Mouse (Mus musculus) CH12.LX (cell line): ENCODE measurements around the gene Esr1. TPM values are rescaled to one million over a fixed set of nuclear protein-coding genes. Genes with fewer than 3 reads are reported as not detected.

Experiments
- DNase-seq: peaks from one replicate; pipeline ENCODE4 v3.0.0-alpha.2; 2013; ENCODE audit errors: extremely low read depth
- H3K27ac ChIP-seq: 2 replicates; pipeline ENCODE4 v1.5.1; 2012; ENCODE audit warnings: low read depth, mild to moderate bottlenecking, control low read depth, moderate library complexity; ENCODE audit not compliant: insufficient read depth
- H3K27me3 ChIP-seq: replicated peaks from 2 replicates; pipeline ENCODE3; 2012; ENCODE audit warnings: inconsistent platforms
- H3K36me3 ChIP-seq, 2 experiments: replicated peaks in 1 of 2; 2 replicates each; pipeline versions ENCODE3 to v1.6.1; 2012; ENCODE audit warnings: inconsistent platforms in 1 of 2, low read length in 1 of 2, mild to moderate bottlenecking in 1 of 2, mixed read lengths in 1 of 2, moderate library complexity in 1 of 2; ENCODE audit not compliant: control insufficient read depth in 1 of 2, insufficient read depth in 1 of 2
- H3K4me1 ChIP-seq, 2 experiments: 2 replicates each; pipeline ENCODE4 v1.6.1; 2012; ENCODE audit warnings: inconsistent platforms in 1 of 2, moderate library complexity in 1 of 2; ENCODE audit not compliant: insufficient read depth in 2 of 2, control insufficient read depth in 1 of 2
- H3K4me2 ChIP-seq: 2 replicates; pipeline ENCODE4 v1.6.1; 2012; ENCODE audit warnings: low read depth, mild to moderate bottlenecking, control low read depth; ENCODE audit not compliant: poor library complexity, insufficient read depth, severe bottlenecking
- H3K4me3 ChIP-seq, 3 experiments: fragments of 150-350 bp in 1 of 3; sonication (generic) in 1 of 3; replicated peaks in 1 of 3; 2 replicates each; pipeline versions ENCODE3 to v1.5.1; 2011 to 2012; ENCODE audit warnings: low read depth in 2 of 3, low read length in 2 of 3, mild to moderate bottlenecking in 2 of 3, moderate library complexity in 2 of 3, control low read depth in 1 of 3, improper control_type of control experiment in 1 of 3, inconsistent platforms in 1 of 3, mixed read lengths in 1 of 3; ENCODE audit not compliant: poor library complexity in 1 of 3
- H3K79me2 ChIP-seq: replicated peaks from 2 replicates; pipeline ENCODE4 v1.6.1; 2012; ENCODE audit warnings: mild to moderate bottlenecking, moderate library complexity; ENCODE audit not compliant: control insufficient read depth, poor library complexity, insufficient read depth, severe bottlenecking; ENCODE audit errors: extremely low read depth
- H3K9ac ChIP-seq: 2 replicates; pipeline ENCODE4 v1.6.1; 2012; ENCODE audit warnings: low read depth, mild to moderate bottlenecking, control low read depth, moderate library complexity; ENCODE audit not compliant: insufficient read depth
- H3K9me3 ChIP-seq: replicated peaks from 2 replicates; pipeline ENCODE3; 2012; ENCODE audit warnings: low read length, inconsistent platforms, mixed read lengths
- BHLHE40 ChIP-seq: IDR thresholded peaks from 2 replicates; pipeline ENCODE4 v1.6.1; 2011; ENCODE audit warnings: mild to moderate bottlenecking, low read depth, low read length, improper control_type of control experiment
- CHD2 ChIP-seq: IDR thresholded peaks from 2 replicates; pipeline ENCODE4 v1.6.1; 2011; ENCODE audit warnings: low read length, improper control_type of control experiment
- CTCF ChIP-seq, 2 experiments: IDR thresholded peaks in 1 of 2; conservative IDR thresholded peaks in 1 of 2; 2 replicates each; pipeline ENCODE4 v1.5.1; 2011 to 2012; ENCODE audit warnings: low read depth in 2 of 2, low read length in 2 of 2, improper control_type of control experiment in 1 of 2, inconsistent platforms in 1 of 2, mild to moderate bottlenecking in 1 of 2, moderate library complexity in 1 of 2
- ETS1 ChIP-seq: conservative IDR thresholded peaks from 2 replicates; pipeline ENCODE4 v1.6.1; 2012; ENCODE audit warnings: low read depth, mild to moderate bottlenecking, inconsistent platforms, low read length, improper control_type of control experiment, moderate library complexity
- GABPA ChIP-seq: IDR thresholded peaks from 2 replicates; pipeline ENCODE4 v1.6.1; 2012; ENCODE audit warnings: low read depth, low read length, improper control_type of control experiment, inconsistent platforms; ENCODE audit not compliant: insufficient replicate concordance
- HCFC1 ChIP-seq: IDR thresholded peaks from 2 replicates; pipeline ENCODE4 v1.6.1; 2012; ENCODE audit warnings: low read depth, mild to moderate bottlenecking, inconsistent platforms, low read length, improper control_type of control experiment
- JUN ChIP-seq: IDR thresholded peaks from 2 replicates; pipeline ENCODE4 v1.6.1; 2011; ENCODE audit warnings: low read depth, mild to moderate bottlenecking, low read length, improper control_type of control experiment, moderate library complexity; ENCODE audit not compliant: insufficient read depth
- JUND ChIP-seq: conservative IDR thresholded peaks from 2 replicates; pipeline ENCODE4 v1.6.1; 2011; ENCODE audit warnings: low read depth, low read length, improper control_type of control experiment
- MAX ChIP-seq: IDR thresholded peaks from 2 replicates; pipeline ENCODE4 v1.6.1; 2011; ENCODE audit warnings: low read length, improper control_type of control experiment
- MEF2A ChIP-seq: IDR thresholded peaks from 2 replicates; pipeline ENCODE4 v1.6.1; 2014; ENCODE audit warnings: low read depth, mild to moderate bottlenecking, inconsistent platforms, low read length, improper control_type of control experiment, borderline replicate concordance
- MYC ChIP-seq: IDR thresholded peaks from 2 replicates; pipeline ENCODE4 v1.6.1; 2011; ENCODE audit warnings: low read depth, mild to moderate bottlenecking, improper control_type of control experiment, low read length
- NELFE ChIP-seq: IDR thresholded peaks from 2 replicates; pipeline ENCODE4 v1.6.1; 2011; ENCODE audit warnings: low read depth, low read length, improper control_type of control experiment
- NRF1 ChIP-seq: IDR thresholded peaks from 2 replicates; pipeline ENCODE4 v1.6.1; 2014; ENCODE audit warnings: low read depth, mild to moderate bottlenecking, inconsistent platforms, low read length, improper control_type of control experiment, moderate library complexity
- PAX5 ChIP-seq: IDR thresholded peaks from 2 replicates; pipeline ENCODE4 v1.6.1; 2012; ENCODE audit warnings: low read length, inconsistent platforms, mixed read lengths
- POLR2A ChIP-seq: IDR thresholded peaks from 2 replicates; pipeline ENCODE4 v1.6.1; 2011; ENCODE audit warnings: low read depth, mild to moderate bottlenecking, improper control_type of control experiment, low read length
- RAD21 ChIP-seq: IDR thresholded peaks from 2 replicates; pipeline ENCODE4 v1.6.1; 2011; ENCODE audit warnings: low read depth, mild to moderate bottlenecking, low read length, improper control_type of control experiment, moderate library complexity
- SIN3A ChIP-seq: IDR thresholded peaks from 2 replicates; pipeline ENCODE4 v1.6.1; 2012; ENCODE audit warnings: low read length, improper control_type of control experiment, inconsistent platforms
- SMC3 ChIP-seq: IDR thresholded peaks from 2 replicates; pipeline ENCODE4 v1.6.1; 2011; ENCODE audit warnings: low read depth, low read length, improper control_type of control experiment
- TCF12 ChIP-seq: IDR thresholded peaks from 2 replicates; pipeline ENCODE4 v1.6.1; 2014; ENCODE audit warnings: low read depth, mild to moderate bottlenecking, inconsistent platforms, low read length, improper control_type of control experiment
- ZKSCAN1 ChIP-seq: IDR thresholded peaks from 2 replicates; pipeline ENCODE4 v1.6.1; 2012; ENCODE audit warnings: low read depth, inconsistent platforms, low read length, improper control_type of control experiment, borderline replicate concordance
- dilution Hi-C: fragments of 300-500 bp; cut with MboI; formaldehyde crosslinking; loops from 2 replicates; pipeline ENCODE4 v1.14.3; 2020; ENCODE audit warnings: low sequenced_read_pairs; ENCODE audit not compliant: extremely low pct_unique_long_range_greater_than_20kb, extremely low pct_ligation_motif_present
- in situ Hi-C: fragments of 300-500 bp; cut with MboI; formaldehyde crosslinking; loops from 3 replicates; pipeline ENCODE4 v1.14.3; 2019; ENCODE audit warnings: low sequenced_read_pairs, low pct_ligation_motif_present, low pct_unique_long_range_greater_than_20kb, mixed read lengths
- polyA plus RNA-seq: library from polyadenylated mRNA; unstranded; fragments of >175 nt; gene quantifications from 2 replicates; pipeline ENCODE4 v1.2.1, GENCODE M21; 2012; ENCODE audit warnings: low read depth; ENCODE audit not compliant: insufficient read length
- total RNA-seq, 2 experiments: library from RNA; depleted of rRNA; stranded (reverse); fragments of 300-350 nt in 1 of 2; fragments of >200 nt in 1 of 2; gene quantifications; 2 replicates each; pipeline ENCODE4 v1.2.3; 2012 to 2014

Esr1 gene
- total and polyA plus RNA-seq, 3 experiments: 0.63 to 1.0 (median 0.64) TPM

DNA sequence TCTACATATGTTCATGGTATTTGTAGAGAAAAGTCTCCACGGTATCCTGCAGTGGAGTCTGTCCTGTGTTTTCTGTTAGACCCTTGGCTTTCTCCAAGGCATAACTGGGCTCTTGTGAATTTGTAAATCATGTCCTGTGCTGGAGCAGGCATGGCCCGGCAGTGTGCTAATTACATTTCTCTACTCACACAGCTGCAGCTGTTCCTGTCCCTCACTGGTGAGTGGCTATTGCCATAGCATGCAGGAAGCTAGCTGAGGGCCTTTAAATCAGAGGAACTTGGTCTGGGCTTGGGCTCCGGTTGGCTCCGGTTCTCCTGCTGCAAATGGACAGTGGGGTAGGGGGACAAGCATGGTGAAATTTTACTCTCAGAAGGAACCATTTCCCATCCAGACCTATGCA lies 226.7 kb downstream of the Esr1 start:
- DNase-seq: no peak
- H3K4me2 ChIP-seq: no peak overlapping the region
- H3K27me3 ChIP-seq: no peaks in the 10 kb centered on the region
- no peak overlapping the region for H3K4me3 ChIP-seq
- no peaks in the 10 kb centered on the region for H3K4me1 ChIP-seq
- no peak for TF ChIP-seq CTCF (conservative IDR thresholded peaks at IDR 0.05 in 1 of 2, IDR thresholded peaks at IDR 0.05 in 1 of 2; ENCODE audit: low read depth in 2 of 2, low read length in 2 of 2)
- no peak for TF ChIP-seq MEF2A
- TF ChIP-seq CHD2: no peak
- no peak for TF ChIP-seq POLR2A
- no peak for TF ChIP-seq JUND
- TF ChIP-seq JUN: no peak
- TF ChIP-seq HCFC1: no peak
- no peak for TF ChIP-seq NRF1
- TF ChIP-seq SMC3: no peak
- no peak for TF ChIP-seq NELFE
- in situ Hi-C loops: no loop called here
- no peaks in the 10 kb centered on the region for H3K79me2 ChIP-seq
- no peak overlapping the region for H3K27ac ChIP-seq
- dilution Hi-C loops: no loop called here
- no peaks in the 10 kb centered on the region for H3K36me3 ChIP-seq
- H3K9ac ChIP-seq: no peak overlapping the region
- H3K9me3 ChIP-seq: no peaks in the 10 kb centered on the region

DNA sequence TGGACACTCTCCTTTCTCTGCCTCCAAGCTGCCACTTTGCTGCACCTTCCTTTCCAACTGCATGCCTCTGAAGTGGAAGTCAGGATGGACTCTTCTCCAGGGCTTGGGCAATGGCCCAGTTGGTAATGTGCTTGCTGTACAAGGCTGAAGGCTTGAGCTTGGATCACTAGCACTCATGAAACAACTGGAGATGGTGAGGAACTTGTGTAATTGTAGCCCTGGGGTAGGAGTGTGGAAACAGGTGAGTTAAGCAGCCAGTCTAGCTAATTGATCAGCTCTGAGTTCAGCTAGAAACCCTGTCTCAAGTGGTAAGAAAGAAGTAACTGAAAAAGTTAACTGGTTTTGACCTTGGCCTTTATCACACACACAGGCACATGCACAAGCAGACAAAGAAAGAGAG lies 229.6 kb downstream of the Esr1 start:
- no peak for DNase-seq
- in situ Hi-C loops (no loop called here), dilution Hi-C loops (no loop called here)
- no peak overlapping the region for H3K9ac ChIP-seq
- TF ChIP-seq RAD21: no peak
- no peak for TF ChIP-seq NELFE
- TF ChIP-seq ZKSCAN1: no peak
- no peak for TF ChIP-seq GABPA
- no peak overlapping the region for H3K27ac ChIP-seq
- no peak overlapping the region for H3K4me3 ChIP-seq
- H3K36me3 ChIP-seq: no peaks in the 10 kb centered on the region
- no peaks in the 10 kb centered on the region for H3K9me3 ChIP-seq
- no peaks in the 10 kb centered on the region for H3K4me1 ChIP-seq
- H3K79me2 ChIP-seq: no peaks in the 10 kb centered on the region
- no peak overlapping the region for H3K4me2 ChIP-seq
- no peaks in the 10 kb centered on the region for H3K27me3 ChIP-seq

DNA sequence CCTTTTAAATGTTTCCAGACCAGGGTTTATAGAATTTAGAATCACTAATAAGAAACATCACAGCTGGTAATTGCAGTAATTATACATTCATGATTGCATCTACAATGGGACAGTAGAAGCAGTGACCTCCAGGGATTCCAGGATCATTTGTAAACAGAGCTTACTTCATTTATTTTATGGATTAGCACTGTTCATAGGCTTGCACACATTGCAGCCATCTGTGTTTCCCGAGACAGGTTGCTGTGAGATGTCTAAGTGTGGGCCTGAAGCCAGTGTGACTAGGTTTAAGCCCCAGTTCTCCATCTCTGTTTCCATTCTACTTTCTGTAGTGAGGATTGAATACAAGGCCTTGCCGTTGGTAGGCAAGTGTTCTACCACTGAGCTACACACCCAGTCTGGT lies 236.1 kb downstream of the Esr1 start:
- in situ Hi-C loops: no loop called here
- no peak for DNase-seq
- no peaks in the 10 kb centered on the region for H3K36me3 ChIP-seq
- TF ChIP-seq MEF2A: no peak
- TF ChIP-seq ETS1: no peak
- TF ChIP-seq BHLHE40: no peak
- no peak for TF ChIP-seq TCF12
- TF ChIP-seq JUND: no peak
- TF ChIP-seq PAX5: no peak
- TF ChIP-seq MAX: no peak
- no peak for TF ChIP-seq SIN3A
- no peak for TF ChIP-seq SMC3
- no peak for TF ChIP-seq MYC
- TF ChIP-seq, all 38 proteins: peak for 0
- no peaks in the 10 kb centered on the region for H3K9me3 ChIP-seq
- H3K4me3 ChIP-seq: no peak overlapping the region
- no peaks in the 10 kb centered on the region for H3K79me2 ChIP-seq
- H3K27me3 ChIP-seq: no peaks in the 10 kb centered on the region
- no peak overlapping the region for H3K27ac ChIP-seq
- no peak overlapping the region for H3K4me2 ChIP-seq
- H3K9ac ChIP-seq: no peak overlapping the region
- H3K4me1 ChIP-seq: no peaks in the 10 kb centered on the region; a peak in 1 of 4 replicates
- dilution Hi-C loops: no loop called here
